Mouse (Mus musculus) stomach, postnatal 0 days (tissue): ENCODE data around the gene Pqbp1. TPM values are rescaled to one million over a fixed set of nuclear protein-coding genes. Genes with fewer than 3 reads are reported as not detected.
"Not testable (repeated sequence)": the region's sequence is repeated elsewhere in the genome, so short reads cannot be mapped to it uniquely, and the experiment has no call there.

Experiments
- ATAC-seq: fragments of 200-750 bp; cut with Nextera tagmentation; 2 replicates; pipeline ENCODE4 v1.8.0; 2017; ENCODE audit not compliant: low FRiP score, low TSS enrichment
- DNase-seq: peaks from one replicate; pipeline ENCODE4 v3.0.0-alpha.2; 2016; ENCODE audit warnings: low spot score
- H3K27ac ChIP-seq: fragments of 300-500 bp; sonication (generic); replicated peaks from 2 replicates; pipeline ENCODE4 v1.5.1; 2014; ENCODE audit warnings: mild to moderate bottlenecking, control low read depth
- H3K27me3 ChIP-seq: fragments of 300-500 bp; sonication (generic); 2 replicates; pipeline ENCODE4 v1.6.1; 2014; ENCODE audit warnings: low read length; ENCODE audit not compliant: control insufficient read depth, insufficient read depth
- H3K36me3 ChIP-seq: fragments of 300-500 bp; sonication (generic); 2 replicates; pipeline ENCODE4 v1.6.1; 2014; ENCODE audit warnings: low read length, mixed read lengths; ENCODE audit not compliant: control insufficient read depth, insufficient read depth
- H3K4me1 ChIP-seq: fragments of 300-500 bp; sonication (generic); replicated peaks from 2 replicates; pipeline ENCODE4 v1.6.1; 2014; ENCODE audit warnings: antibody characterized with exemption; ENCODE audit not compliant: control insufficient read depth, insufficient read depth
- H3K4me2 ChIP-seq: fragments of 300-500 bp; sonication (generic); replicated peaks from 2 replicates; pipeline ENCODE4 v1.6.1; 2014; ENCODE audit warnings: low read depth, mild to moderate bottlenecking, control low read depth, moderate library complexity
- H3K4me3 ChIP-seq: fragments of 300-500 bp; sonication (generic); 2 replicates; pipeline ENCODE4 v1.5.1; 2014; ENCODE audit warnings: low read depth, low read length, control low read depth
- H3K9ac ChIP-seq: fragments of 300-500 bp; sonication (generic); 2 replicates; pipeline ENCODE4 v1.6.1; 2014; ENCODE audit warnings: mild to moderate bottlenecking, low read length, control low read depth, mixed read lengths
- H3K9me3 ChIP-seq: fragments of 300-500 bp; sonication (generic); 2 replicates; pipeline ENCODE4 v1.6.1; 2016; ENCODE audit warnings: low read length; ENCODE audit not compliant: control insufficient read depth
- CTCF ChIP-seq: IDR thresholded peaks from 2 replicates; pipeline ENCODE4 v1.5.1; 2016; ENCODE audit warnings: antibody characterized with exemption, low read depth, mild to moderate bottlenecking, moderate library complexity
- EP300 ChIP-seq: optimal IDR thresholded peaks from 2 replicates; pipeline ENCODE3; 2016; ENCODE audit warnings: antibody characterized with exemption
- WGBS: fragments of 180-500 bp; shearing (Covaris S2); extraction: QIAGEN DNeasy Blood & Tissue Kit; methylation state at CpG from one replicate; pipeline ENCODE4 v1.1.7; 2014; 5-methylcytosine and 5-hydroxymethylcytosine counted together
- polyA plus RNA-seq: library from polyadenylated mRNA; unstranded; fragments of >200 nt; fragmentation: Nextera tagmentation; extraction: Ambion mirVana; gene quantifications from 2 replicates; pipeline ENCODE4 v1.2.1, GENCODE M21; 2015

Gene Pqbp1
- polyA plus RNA-seq, 1 experiment from 2014 or later: 62.2 TPM

GRCm38 (mm10) chrX:7915669-7916068 is 16.6 kb upstream of the Pqbp1 start:
- H3K27ac ChIP-seq, H3K4me3 ChIP-seq, DNase-seq, H3K4me1 ChIP-seq, H3K9ac ChIP-seq, H3K9me3 ChIP-seq, H3K36me3 ChIP-seq, H3K27me3 ChIP-seq, ATAC-seq, H3K4me2 ChIP-seq: not testable (repeated sequence)
- 27% methylated on average over 3 of the region's 3 CpGs for WGBS
- peak; percentile 52 for TF ChIP-seq CTCF

GRCm38 (mm10) chrX:7910473-7910872 is 11.4 kb upstream of the Pqbp1 start:
- no peak overlapping the region for H3K4me3 ChIP-seq
- DNase-seq: no peak
- no peaks in the 10 kb centered on the region; the same call in 1 of the 2 replicates for H3K36me3 ChIP-seq
- H3K9ac ChIP-seq: no peak overlapping the region
- 62% methylated on average over 6 of the region's 6 CpGs for WGBS
- no peak for ATAC-seq
- no peaks in the 10 kb centered on the region for H3K4me1 ChIP-seq
- no peak overlapping the region for H3K27ac ChIP-seq
- H3K4me2 ChIP-seq: no peak overlapping the region
- no peaks in the 10 kb centered on the region for H3K9me3 ChIP-seq
- H3K27me3 ChIP-seq: no peaks in the 10 kb centered on the region
- TF ChIP-seq CTCF: peak; percentile 43
- TF ChIP-seq EP300: no peak

- H3K4me1 ChIP-seq, H3K9ac ChIP-seq, H3K27ac ChIP-seq, H3K4me2 ChIP-seq, H3K4me3 ChIP-seq, H3K27me3 ChIP-seq, H3K9me3 ChIP-seq, DNase-seq, H3K36me3 ChIP-seq, ATAC-seq: not testable (repeated sequence)
- 93% methylated on average over 4 of the region's 4 CpGs for WGBS
These were observed 10.2 kb upstream of the Pqbp1 start, which contains the start of gene Gm10490 for GRCm38 (mm10) chrX:7909242-7909641. Gene Gm10490, plus strand, starts transcription at chrX:7909542.

- Histone ChIP-seq H3K4me2 (no peak within 1 kb of the TSS), H3K27ac (no peak within 1 kb of the TSS), H3K4me1 (no peaks in the 10 kb centered on the region), H3K9me3 (no peaks in the 10 kb centered on the region), H3K36me3 (no peaks in the 10 kb centered on the region; the same call in 1 of the 2 replicates), H3K9ac (no peak within 1 kb of the TSS), H3K27me3 (no peaks in the 10 kb centered on the region), H3K4me3 (no peak within 1 kb of the TSS)
- DNase-seq (no peak), ATAC-seq (no peak)
- 90% methylated on average over 5 of the region's 5 CpGs for WGBS
- TF ChIP-seq EP300 (no peak), CTCF (no peak)
These were observed 8.7 kb upstream of the Pqbp1 start, which contains the start of gene Gm10491 for GRCm38 (mm10) chrX:7907735-7908134. Gene Gm10491, minus strand, starts transcription at chrX:7907835.

- ATAC-seq (no peak), DNase-seq (no peak)
- TF ChIP-seq EP300 (no peak), CTCF (no peak)
- WGBS: 80% methylated on average over 5 of the region's 5 CpGs
- H3K9ac ChIP-seq: no peak overlapping the region
- no peaks in the 10 kb centered on the region for H3K9me3 ChIP-seq
- no peaks in the 10 kb centered on the region; the same call in 1 of the 2 replicates for H3K36me3 ChIP-seq
- no peak overlapping the region for H3K4me2 ChIP-seq
- no peaks in the 10 kb centered on the region for H3K27me3 ChIP-seq
- H3K4me3 ChIP-seq: no peak overlapping the region
- no peak overlapping the region for H3K27ac ChIP-seq
- H3K4me1 ChIP-seq: no peaks in the 10 kb centered on the region
These were observed 5.4 kb upstream of the Pqbp1 start for GRCm38 (mm10) chrX:7904441-7904840.

- no peak overlapping the region for H3K27ac ChIP-seq
- TF ChIP-seq EP300: no peak
- TF ChIP-seq CTCF: no peak
- ATAC-seq: no peak
- H3K9me3 ChIP-seq: no peaks in the 10 kb centered on the region
- H3K36me3 ChIP-seq: no peaks in the 10 kb centered on the region
- WGBS: 30% methylated on average over 12 of the region's 13 CpGs
- no peak for DNase-seq
- peak overlapping the region; percentile 52 for H3K4me2 ChIP-seq
- H3K27me3 ChIP-seq: no peaks in the 10 kb centered on the region
- no peaks in the 10 kb centered on the region for H3K4me1 ChIP-seq
- H3K4me3 ChIP-seq: peak overlapping the region; percentile 57
- 0 out of 2 replicates have a peak overlapping the region, but pooled peaks have one; percentile 35 for H3K9ac ChIP-seq
These were observed 858 bp downstream of the Pqbp1 start for GRCm38 (mm10) chrX:7898211-7898610.
